Mouse (Mus musculus): Measurements from ENCODE around the gene Rin3. TPM values are rescaled to one million over a fixed set of nuclear protein-coding genes. Genes with fewer than 3 reads are reported as not detected.

Rin3 gene
- polyA plus RNA-seq, 1 experiment = 40.9 TPM

- TF ChIP-seq POLR2A (IDR thresholded peaks at IDR 0.05; ENCODE audit: borderline replicate concordance, extremely low read depth, low read depth, low read length) = no peak
- no peak for TF ChIP-seq CTCF (IDR thresholded peaks at IDR 0.05; ENCODE audit: insufficient read depth, low read length)
- DNase-seq = no peak
- 31% methylated on average over 10 of the region's 10 CpGs for WGBS
- peaks cover 67% of the 10 kb centered on the region for H3K4me1 ChIP-seq (ENCODE audit: control insufficient read depth, insufficient read depth, low read length)
- H3K4me3 ChIP-seq (replicated peaks; ENCODE audit: extremely low read depth, low read depth, low read length) = no peak overlapping the region
These were observed 4.0 kb downstream of the Rin3 start for GRCm38 (mm10) chr12:102286681-102287414.

- WGBS = 33% methylated on average over 6 of the region's 6 CpGs
- TF ChIP-seq CTCF (IDR thresholded peaks at IDR 0.05; ENCODE audit: insufficient read depth, low read length) (no peak), POLR2A (IDR thresholded peaks at IDR 0.05; ENCODE audit: borderline replicate concordance, extremely low read depth, low read depth, low read length) (no peak)
- no peak for DNase-seq
- H3K4me1 ChIP-seq (ENCODE audit: control insufficient read depth, insufficient read depth, low read length) = peaks cover 70% of the 10 kb centered on the region
- H3K4me3 ChIP-seq (replicated peaks; ENCODE audit: extremely low read depth, low read depth, low read length) = no peak overlapping the region
These were observed 5.2 kb downstream of the Rin3 start for GRCm38 (mm10) chr12:102287904-102288602.

GRCm38 (mm10) chr12:102288846-102289245 lies 6.0 kb downstream of the Rin3 start:
- Histone ChIP-seq H3K4me3 (replicated peaks; ENCODE audit: extremely low read depth, low read depth, low read length) (no peak overlapping the region), H3K4me1 (ENCODE audit: control insufficient read depth, insufficient read depth, low read length) (peaks cover 71% of the 10 kb centered on the region)
- no peak for DNase-seq
- no peak for TF ChIP-seq POLR2A (IDR thresholded peaks at IDR 0.05; ENCODE audit: borderline replicate concordance, extremely low read depth, low read depth, low read length)
- no peak for TF ChIP-seq CTCF (IDR thresholded peaks at IDR 0.05; ENCODE audit: insufficient read depth, low read length)
- 48% methylated on average over 2 of the region's 2 CpGs for WGBS

- TF ChIP-seq CTCF (IDR thresholded peaks at IDR 0.05; ENCODE audit: insufficient read depth, low read length) (no peak), POLR2A (IDR thresholded peaks at IDR 0.05; ENCODE audit: borderline replicate concordance, extremely low read depth, low read depth, low read length) (no peak)
- Histone ChIP-seq H3K4me1 (ENCODE audit: control insufficient read depth, insufficient read depth, low read length) (peaks cover 69% of the 10 kb centered on the region), H3K4me3 (replicated peaks; ENCODE audit: extremely low read depth, low read depth, low read length) (no peak overlapping the region)
- DNase-seq = no peak
- 96% methylated on average over 1 of the region's 1 CpGs for WGBS
These were observed 6.7 kb downstream of the Rin3 start for GRCm38 (mm10) chr12:102289568-102289967.

DNA sequence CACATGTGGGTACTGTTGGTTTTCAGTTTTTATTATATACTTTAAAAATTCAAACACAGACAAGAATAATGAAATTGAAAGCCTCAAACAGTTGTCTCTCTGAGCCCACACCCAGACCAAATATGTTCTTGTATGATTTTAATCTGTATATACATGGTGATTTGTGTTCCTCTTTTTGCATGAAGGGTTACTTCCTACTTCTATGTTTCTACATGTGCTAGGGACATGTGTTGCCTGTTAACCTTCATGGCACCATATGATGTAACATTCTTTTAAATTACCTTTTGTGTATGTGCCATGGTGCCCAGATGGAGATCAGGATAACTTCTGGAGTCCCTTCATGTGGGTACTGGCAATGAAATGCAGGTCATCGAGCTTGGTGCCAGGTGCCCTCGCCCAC lies 7.8 kb downstream of the Rin3 start:
- TF ChIP-seq CTCF (IDR thresholded peaks at IDR 0.05; ENCODE audit: insufficient read depth, low read length) (no peak), POLR2A (IDR thresholded peaks at IDR 0.05; ENCODE audit: borderline replicate concordance, extremely low read depth, low read depth, low read length) (no peak)
- no peak for DNase-seq
- H3K4me3 ChIP-seq (replicated peaks; ENCODE audit: extremely low read depth, low read depth, low read length) = no peak overlapping the region
- WGBS = 87% methylated on average over 2 of the region's 2 CpGs
- peaks cover 67% of the 10 kb centered on the region for H3K4me1 ChIP-seq (ENCODE audit: control insufficient read depth, insufficient read depth, low read length)

DNA sequence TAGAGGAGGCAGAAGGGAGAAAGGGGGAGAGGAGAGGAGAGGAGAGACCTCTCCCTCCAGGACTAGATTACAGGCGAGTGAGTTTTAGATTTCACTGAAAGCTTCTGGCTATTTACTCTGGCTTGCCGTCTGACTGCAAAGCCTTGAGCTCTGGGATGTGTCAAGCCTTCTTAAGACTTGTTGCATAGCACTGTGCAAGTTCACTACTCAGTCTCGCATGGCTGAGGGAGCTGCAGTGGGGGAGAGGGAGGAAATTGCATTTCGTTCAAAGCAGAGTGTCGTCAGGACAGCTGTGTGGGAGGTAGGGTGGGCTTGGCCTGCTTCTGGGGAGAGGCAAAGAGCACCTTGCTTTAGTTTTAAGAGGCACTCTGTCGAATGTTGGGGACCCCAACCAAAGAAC lies 8.8 kb downstream of the Rin3 start:
- no peak for DNase-seq
- no peak for TF ChIP-seq CTCF (IDR thresholded peaks at IDR 0.05; ENCODE audit: insufficient read depth, low read length)
- no peak for TF ChIP-seq POLR2A (IDR thresholded peaks at IDR 0.05; ENCODE audit: borderline replicate concordance, extremely low read depth, low read depth, low read length)
- 35% methylated on average over 6 of the region's 6 CpGs for WGBS
- Histone ChIP-seq H3K4me1 (ENCODE audit: control insufficient read depth, insufficient read depth, low read length) (peaks cover 65% of the 10 kb centered on the region), H3K4me3 (replicated peaks; ENCODE audit: extremely low read depth, low read depth, low read length) (no peak overlapping the region)

DNA sequence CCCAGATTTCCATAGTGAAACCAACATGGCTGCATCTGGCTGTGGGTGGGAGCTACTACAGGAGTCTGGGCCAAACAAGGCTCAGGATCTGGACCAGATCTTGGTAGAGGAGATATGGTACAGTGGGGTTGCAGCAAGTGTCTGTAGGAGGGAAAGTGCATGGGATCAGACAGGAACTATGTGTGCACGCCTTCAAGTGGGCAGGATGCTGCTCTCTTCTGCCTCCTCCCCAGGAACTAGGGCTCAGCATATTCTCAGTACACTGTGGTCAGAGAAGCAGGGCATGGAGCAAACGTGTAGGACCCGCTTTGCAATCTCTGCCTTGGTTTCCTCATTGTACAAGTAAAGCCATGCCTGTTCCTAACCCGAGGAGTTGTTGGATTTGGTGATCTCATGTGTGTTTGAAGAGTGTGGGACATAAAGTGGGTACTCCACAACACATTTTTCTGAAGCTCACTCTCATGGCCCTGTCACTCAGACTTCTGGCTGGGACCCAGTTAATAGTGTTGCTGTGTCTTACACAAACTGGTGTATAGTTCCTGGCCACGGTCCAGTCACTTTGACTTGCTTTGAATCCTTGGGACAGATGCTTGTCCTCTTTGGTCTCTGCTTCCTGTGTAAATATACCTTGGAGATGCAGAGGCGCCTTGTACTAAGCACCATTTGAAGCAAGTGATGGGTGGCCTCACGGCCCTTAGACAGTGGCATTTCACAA lies 9.8 kb downstream of the Rin3 start:
- Histone ChIP-seq H3K4me3 (replicated peaks; ENCODE audit: extremely low read depth, low read depth, low read length) (no peak overlapping the region), H3K4me1 (ENCODE audit: control insufficient read depth, insufficient read depth, low read length) (peaks cover 62% of the 10 kb centered on the region)
- no peak for TF ChIP-seq CTCF (IDR thresholded peaks at IDR 0.05; ENCODE audit: insufficient read depth, low read length)
- WGBS = 42% methylated on average over 7 of the region's 7 CpGs
- DNase-seq = no peak

GRCm38 (mm10) chr12:102294634-102295033 lies 11.8 kb downstream of the Rin3 start:
- Histone ChIP-seq H3K4me3 (replicated peaks; ENCODE audit: extremely low read depth, low read depth, low read length) (no peak overlapping the region), H3K4me1 (ENCODE audit: control insufficient read depth, insufficient read depth, low read length) (peaks cover 54% of the 10 kb centered on the region)
- 68% methylated on average over 5 of the region's 5 CpGs for WGBS
- no peak for DNase-seq
- no peak for TF ChIP-seq POLR2A (IDR thresholded peaks at IDR 0.05; ENCODE audit: borderline replicate concordance, extremely low read depth, low read depth, low read length)
- TF ChIP-seq CTCF (IDR thresholded peaks at IDR 0.05; ENCODE audit: insufficient read depth, low read length) = no peak

- Histone ChIP-seq H3K4me3 (replicated peaks; ENCODE audit: extremely low read depth, low read depth, low read length) (no peak overlapping the region), H3K4me1 (ENCODE audit: control insufficient read depth, insufficient read depth, low read length) (peaks cover 49% of the 10 kb centered on the region)
- no peak for DNase-seq
- TF ChIP-seq CTCF (IDR thresholded peaks at IDR 0.05; ENCODE audit: insufficient read depth, low read length) (no peak), POLR2A (IDR thresholded peaks at IDR 0.05; ENCODE audit: borderline replicate concordance, extremely low read depth, low read depth, low read length) (no peak)
- 22% methylated on average over 7 of the region's 7 CpGs for WGBS
These were observed 12.4 kb downstream of the Rin3 start for GRCm38 (mm10) chr12:102295230-102295629.
